Mouse (Mus musculus) E14TG2a.4 (cell line): ENCODE results near the gene Zfp62.

Source experiments
- CTCF ChIP-seq: conservative IDR thresholded peaks from 2 replicates; pipeline ENCODE4 v1.5.1; 2014; ENCODE audit warnings: low read length
- POU5F1 ChIP-seq: IDR thresholded peaks from 2 replicates; pipeline ENCODE4 v1.6.1; 2014; ENCODE audit warnings: low read length, borderline replicate concordance

DNA sequence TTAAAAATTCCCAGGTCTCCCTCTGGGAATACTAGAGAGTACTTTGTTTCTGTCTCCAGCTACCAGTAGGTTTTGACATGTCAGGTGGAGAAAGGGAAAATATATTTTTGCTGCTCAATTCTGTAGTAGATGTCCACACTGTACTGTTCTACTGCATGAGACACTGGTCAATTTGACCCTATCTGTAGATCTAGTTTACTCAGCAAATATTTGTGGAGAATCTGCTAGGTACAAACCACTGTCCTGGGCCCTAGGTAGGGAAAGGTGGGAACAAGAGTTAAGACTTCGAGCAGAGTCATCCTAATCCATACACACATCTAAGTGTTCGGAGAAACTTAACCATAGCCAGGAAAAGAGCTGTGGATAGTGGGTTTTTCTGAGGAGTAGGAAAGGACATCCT is 16.2 kb downstream of the Zfp62 start:
- no peak for TF ChIP-seq CTCF
- no peak for TF ChIP-seq POU5F1
